Mouse (Mus musculus) kidney, embryonic 16.5 days (tissue): ENCODE measurements at regions not wholly inside any gene's neighbourhood (a gene's known extent, or its start where the extent isn't known, plus 50 kb on each side); places are given as distances from the start of the nearest gene placed in this dataset.
"Not testable (repeated sequence)": the region's sequence is repeated elsewhere in the genome, so short reads cannot be mapped to it uniquely, and the experiment has no call there.

ENCODE experiments used
- ATAC-seq: fragments of 200-750 bp; cut with Nextera tagmentation; 2 replicates; pipeline ENCODE4 v1.8.0; 2017; ENCODE audit warnings: moderate TSS enrichment; ENCODE audit not compliant: low FRiP score, low TSS enrichment
- H3K27ac ChIP-seq: fragments of 300-500 bp; sonication (generic); 2 replicates; pipeline ENCODE4 v1.5.1; 2014; ENCODE audit warnings: low read length
- H3K27me3 ChIP-seq: fragments of 300-500 bp; sonication (generic); 2 replicates; pipeline ENCODE4 v1.6.1; 2014; ENCODE audit warnings: low read length, control low read depth, mixed read lengths; ENCODE audit not compliant: insufficient read depth
- H3K36me3 ChIP-seq: fragments of 300-500 bp; sonication (generic); 2 replicates; pipeline ENCODE4 v1.6.1; 2014; ENCODE audit warnings: low read length, control low read depth, mixed read lengths; ENCODE audit not compliant: insufficient read depth
- H3K4me1 ChIP-seq: fragments of 300-500 bp; sonication (generic); 2 replicates; pipeline ENCODE4 v1.6.1; 2014; ENCODE audit warnings: low read length, control low read depth, mixed read lengths; ENCODE audit not compliant: insufficient read depth
- H3K4me2 ChIP-seq: fragments of 300-500 bp; sonication (generic); replicated peaks from 2 replicates; pipeline ENCODE4 v1.6.1; 2014; ENCODE audit warnings: low read depth, low read length
- H3K4me3 ChIP-seq: fragments of 300-500 bp; sonication (generic); 2 replicates; pipeline ENCODE4 v1.5.1; 2014; ENCODE audit warnings: mild to moderate bottlenecking, low read length
- H3K9ac ChIP-seq: fragments of 300-500 bp; sonication (generic); replicated peaks from 2 replicates; pipeline ENCODE4 v1.6.1; 2014; ENCODE audit warnings: low read length
- H3K9me3 ChIP-seq: fragments of 300-500 bp; sonication (generic); 2 replicates; pipeline ENCODE4 v1.6.1; 2016; ENCODE audit warnings: low read length, control low read depth
- WGBS: fragments of 180-500 bp; shearing (Covaris S2); extraction: QIAGEN DNeasy Blood & Tissue Kit; methylation state at CpG from one replicate; pipeline ENCODE4 v1.1.7; 2014; 5-methylcytosine and 5-hydroxymethylcytosine counted together

DNA sequence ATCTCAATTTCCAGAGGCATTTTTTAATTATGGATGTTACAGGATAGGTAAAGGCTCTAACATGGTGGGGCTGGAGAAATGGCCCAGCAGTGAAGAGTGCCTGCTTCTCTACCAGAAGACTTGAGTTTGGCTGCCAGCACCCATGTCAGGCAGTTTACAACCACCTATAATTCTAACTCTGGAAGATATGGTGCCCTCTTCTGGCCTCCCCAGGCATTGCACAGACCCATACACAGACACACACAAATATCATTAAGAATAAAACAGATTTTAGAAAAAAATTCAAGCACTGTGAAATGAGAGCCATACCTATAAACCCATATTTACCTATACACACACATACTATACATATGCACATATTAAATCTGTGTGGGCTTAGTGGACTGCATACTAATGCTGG lies 113.9 kb upstream of the Creb1 start:
- Histone ChIP-seq H3K4me3 (no peak overlapping the region), H3K36me3 (no peaks in the 10 kb centered on the region), H3K27me3 (no peaks in the 10 kb centered on the region), H3K9ac (no peak overlapping the region), H3K9me3 (peaks cover 4% of the 10 kb centered on the region; the same call in 1 of the 2 replicates), H3K27ac (no peak overlapping the region), H3K4me1 (no peaks in the 10 kb centered on the region), H3K4me2 (no peak overlapping the region)
- no peak for ATAC-seq

DNA sequence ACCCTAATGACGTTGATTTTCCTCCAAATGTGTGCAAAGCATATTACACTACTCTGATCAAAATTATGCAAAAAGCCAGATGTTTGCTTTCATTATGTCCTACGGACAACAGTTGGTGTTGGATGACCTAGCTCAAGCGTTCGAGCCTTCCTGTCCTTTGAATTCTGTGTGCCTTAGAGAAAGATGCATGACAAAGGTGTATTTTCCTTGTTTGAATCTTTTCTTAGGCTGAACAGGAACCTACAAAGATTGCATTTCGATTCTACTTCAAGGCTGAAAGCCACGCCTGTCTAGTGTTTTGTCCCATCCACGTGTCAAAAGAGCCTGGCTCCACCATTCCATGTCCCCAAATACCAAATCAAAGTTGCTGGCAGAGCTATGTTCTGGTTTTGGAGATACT lies 116.5 kb upstream of the Creb1 start:
- Histone ChIP-seq H3K27ac (no peak overlapping the region), H3K9me3 (peaks cover 4% of the 10 kb centered on the region; the same call in 1 of the 2 replicates), H3K27me3 (no peaks in the 10 kb centered on the region), H3K9ac (no peak overlapping the region), H3K4me3 (no peak overlapping the region), H3K4me1 (no peaks in the 10 kb centered on the region), H3K36me3 (no peaks in the 10 kb centered on the region), H3K4me2 (no peak overlapping the region)
- WGBS = 76% methylated on average over 7 of the region's 7 CpGs
- no peak for ATAC-seq

DNA sequence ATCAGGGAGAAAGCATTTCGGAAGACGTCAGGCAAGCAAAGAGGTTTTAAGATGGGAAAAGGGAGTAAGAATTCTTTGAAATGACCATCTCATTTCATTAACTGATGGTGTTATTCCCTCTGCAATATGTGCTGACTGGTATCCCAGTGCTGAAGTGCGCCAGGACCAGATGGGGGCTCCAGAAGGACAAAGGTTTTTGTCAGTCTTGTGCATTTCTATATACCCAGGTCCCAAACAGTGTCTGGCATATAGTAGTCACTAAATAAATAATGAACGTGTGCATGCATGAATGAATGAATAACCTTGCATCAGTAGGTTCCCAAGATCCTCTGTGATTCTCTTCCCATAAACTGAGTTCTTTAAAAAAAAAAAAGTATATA lies 119.3 kb upstream of the Creb1 start:
- H3K9me3 ChIP-seq = peaks cover under 1% of the 10 kb centered on the region; the same call in 1 of the 2 replicates
- no peak overlapping the region for H3K4me2 ChIP-seq
- H3K9ac ChIP-seq = no peak overlapping the region
- no peaks in the 10 kb centered on the region for H3K36me3 ChIP-seq
- no peaks in the 10 kb centered on the region for H3K27me3 ChIP-seq
- no peak overlapping the region for H3K4me3 ChIP-seq
- WGBS = 87% methylated on average over 4 of the region's 4 CpGs
- H3K27ac ChIP-seq = no peak overlapping the region
- H3K4me1 ChIP-seq = no peaks in the 10 kb centered on the region
- ATAC-seq = no peak

DNA sequence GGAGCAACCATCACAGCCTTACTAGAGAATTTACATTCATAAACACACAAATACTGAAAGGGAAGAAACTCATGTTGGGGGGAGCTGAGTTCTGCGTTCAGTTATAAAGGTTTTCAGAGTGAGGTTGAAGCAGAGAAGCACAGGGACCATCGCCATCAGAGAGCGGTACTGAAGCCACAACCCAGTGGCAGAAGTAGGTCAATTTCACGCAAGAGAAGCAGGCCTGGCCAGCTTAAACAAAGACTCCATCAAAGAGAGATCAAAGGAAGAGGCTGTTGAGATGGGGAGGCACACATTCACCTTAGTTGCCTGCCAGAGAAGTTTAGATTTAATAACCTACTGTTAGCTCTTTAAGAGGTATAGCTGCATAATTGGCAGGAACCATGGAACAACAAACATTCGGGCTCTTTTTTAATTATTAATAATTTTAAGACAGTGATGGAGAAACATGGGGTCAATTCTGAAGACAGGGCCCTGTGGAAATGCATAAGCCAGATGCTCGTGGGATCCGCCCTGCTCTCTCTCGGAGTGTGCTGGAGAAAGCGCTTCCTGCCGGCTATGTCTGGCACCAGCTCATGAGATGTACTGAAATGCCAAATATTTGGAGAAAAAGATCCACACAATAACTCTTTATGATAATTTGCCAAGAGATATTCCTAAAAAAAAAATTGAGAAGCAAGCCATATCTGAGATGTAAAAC lies 119.8 kb upstream of the Creb1 start:
- Histone ChIP-seq H3K27me3 (no peaks in the 10 kb centered on the region), H3K9me3 (no peaks in the 10 kb centered on the region), H3K4me3 (no peak overlapping the region), H3K4me1 (no peaks in the 10 kb centered on the region), H3K4me2 (no peak overlapping the region), H3K36me3 (no peaks in the 10 kb centered on the region), H3K9ac (no peak overlapping the region), H3K27ac (no peak overlapping the region)
- no peak for ATAC-seq
- 66% methylated on average over 10 of the region's 10 CpGs for WGBS

DNA sequence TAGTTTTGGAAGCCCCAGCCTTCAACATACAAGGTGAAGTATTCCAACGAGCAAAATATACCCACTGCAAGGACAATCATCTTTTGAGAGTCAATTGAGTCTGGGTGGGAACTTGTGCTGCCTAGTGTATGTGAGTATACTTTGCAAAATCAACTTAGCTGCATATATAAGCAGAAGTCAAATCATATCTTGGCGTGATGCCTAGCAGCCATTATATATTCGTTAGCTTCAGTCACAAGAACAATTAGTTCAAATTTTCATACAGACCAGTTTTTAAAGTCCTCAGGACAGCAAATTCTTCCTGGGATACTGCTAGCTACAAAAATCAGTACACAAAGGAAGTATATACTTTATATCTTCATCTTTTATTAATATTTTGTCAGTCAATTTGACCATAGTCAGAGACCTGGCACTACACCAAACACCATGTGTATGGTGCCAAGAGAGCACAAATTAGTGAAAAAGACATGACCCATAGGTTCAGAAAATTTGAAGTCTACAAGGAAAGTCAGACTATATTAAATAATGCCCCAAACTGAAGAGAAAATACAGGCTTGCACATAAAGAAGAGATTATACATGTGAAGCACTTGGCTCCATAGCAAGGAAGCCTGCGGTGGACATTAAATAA lies 120.5 kb upstream of the Creb1 start:
- H3K27ac ChIP-seq = no peak overlapping the region
- no peaks in the 10 kb centered on the region for H3K4me1 ChIP-seq
- H3K27me3 ChIP-seq = no peaks in the 10 kb centered on the region
- H3K4me2 ChIP-seq = no peak overlapping the region
- H3K9me3 ChIP-seq = no peaks in the 10 kb centered on the region
- no peak for ATAC-seq
- no peak overlapping the region for H3K4me3 ChIP-seq
- WGBS = 85% methylated on average over 4 of the region's 4 CpGs
- H3K9ac ChIP-seq = no peak overlapping the region
- H3K36me3 ChIP-seq = no peaks in the 10 kb centered on the region

DNA sequence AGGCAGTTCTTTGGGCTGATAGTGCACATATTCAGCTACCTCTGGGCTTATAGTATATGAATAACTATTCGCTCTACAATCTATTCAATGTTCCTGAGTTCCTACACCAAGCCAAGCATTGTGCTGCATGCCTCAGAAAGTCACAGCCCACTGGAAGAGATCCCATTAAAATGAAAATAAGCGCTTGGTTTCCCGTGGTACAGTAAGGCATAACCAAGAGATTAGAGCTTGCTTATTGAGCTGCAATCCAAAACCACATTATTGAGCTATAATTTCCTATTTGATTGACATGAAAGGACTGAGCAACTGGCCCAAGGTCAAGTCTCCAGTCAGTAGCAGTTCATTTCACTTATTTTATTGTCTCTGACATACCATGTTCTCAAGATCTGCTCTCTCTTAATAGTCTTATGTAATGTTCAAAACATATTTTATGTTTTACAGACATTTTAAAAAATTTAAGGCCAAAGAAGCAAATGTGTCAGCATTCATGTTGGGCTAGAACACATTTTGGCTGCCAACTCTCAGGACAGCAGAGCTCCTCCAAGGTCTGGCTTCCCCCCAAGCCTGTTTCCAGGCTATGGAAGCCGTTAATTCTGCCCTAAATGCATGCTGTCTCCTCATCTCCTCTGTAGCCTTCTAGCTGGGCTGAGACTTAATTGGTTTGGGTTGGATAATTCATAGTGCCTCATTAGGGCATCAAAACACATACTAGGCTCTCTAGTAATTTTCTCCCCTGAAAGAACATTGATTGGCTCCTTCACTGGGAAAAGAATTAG lies 123.5 kb upstream of the Creb1 start:
- 53% methylated on average over 4 of the region's 4 CpGs for WGBS
- H3K4me2 ChIP-seq = no peak overlapping the region
- no peak overlapping the region for H3K9ac ChIP-seq
- H3K27ac ChIP-seq = no peak overlapping the region
- H3K9me3 ChIP-seq = no peaks in the 10 kb centered on the region
- no peaks in the 10 kb centered on the region for H3K27me3 ChIP-seq
- H3K4me3 ChIP-seq = no peak overlapping the region
- no peak for ATAC-seq
- H3K4me1 ChIP-seq = no peaks in the 10 kb centered on the region
- H3K36me3 ChIP-seq = no peaks in the 10 kb centered on the region

DNA sequence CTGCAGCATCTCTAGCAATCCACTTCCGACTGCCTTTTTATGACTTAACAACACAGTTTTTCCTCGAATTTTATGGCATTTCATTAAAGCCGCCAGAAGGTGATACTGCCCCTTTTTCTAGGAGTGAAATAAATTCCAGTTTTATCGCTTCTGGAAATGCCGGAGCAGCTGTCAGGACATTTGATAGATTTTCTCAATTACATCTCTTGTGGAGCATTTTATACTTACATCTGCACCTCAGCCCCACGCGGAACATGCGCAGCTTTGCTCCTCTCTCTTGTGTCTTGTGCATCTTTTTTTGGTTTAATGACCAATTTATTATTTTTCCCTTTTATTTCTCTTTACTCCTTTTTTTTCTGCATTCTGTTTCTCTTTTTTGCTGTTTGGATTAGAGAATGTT lies 140.9 kb upstream of the Creb1 start:
- Histone ChIP-seq H3K36me3 (no peaks in the 10 kb centered on the region), H3K4me3 (no peak overlapping the region), H3K4me1 (peaks cover 3% of the 10 kb centered on the region; the same call in 1 of the 2 replicates), H3K27me3 (no peaks in the 10 kb centered on the region), H3K9me3 (no peaks in the 10 kb centered on the region), H3K9ac (no peak overlapping the region), H3K27ac (no peak overlapping the region), H3K4me2 (no peak overlapping the region)
- ATAC-seq = no peak
- 21% methylated on average over 8 of the region's 8 CpGs for WGBS

DNA sequence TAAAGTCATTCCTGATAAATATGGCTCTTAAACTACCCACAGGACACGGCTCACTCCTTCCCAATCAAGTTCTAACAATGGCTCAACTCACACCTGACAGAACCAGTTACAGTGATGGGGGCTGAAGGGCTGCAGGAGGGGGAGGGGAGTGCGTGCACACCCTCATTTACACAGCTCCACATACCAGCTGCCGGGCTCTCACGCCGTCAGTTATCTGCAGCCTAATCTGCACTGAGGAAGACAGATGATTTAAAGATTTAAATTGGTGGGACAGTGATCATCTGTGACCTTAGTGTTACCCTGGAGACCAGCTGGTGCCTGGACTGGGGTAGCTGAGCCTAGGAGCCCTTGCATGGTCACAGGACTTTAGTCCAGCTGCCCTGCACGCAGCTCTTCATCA lies 151.2 kb upstream of the Creb1 start:
- no peak for ATAC-seq

DNA sequence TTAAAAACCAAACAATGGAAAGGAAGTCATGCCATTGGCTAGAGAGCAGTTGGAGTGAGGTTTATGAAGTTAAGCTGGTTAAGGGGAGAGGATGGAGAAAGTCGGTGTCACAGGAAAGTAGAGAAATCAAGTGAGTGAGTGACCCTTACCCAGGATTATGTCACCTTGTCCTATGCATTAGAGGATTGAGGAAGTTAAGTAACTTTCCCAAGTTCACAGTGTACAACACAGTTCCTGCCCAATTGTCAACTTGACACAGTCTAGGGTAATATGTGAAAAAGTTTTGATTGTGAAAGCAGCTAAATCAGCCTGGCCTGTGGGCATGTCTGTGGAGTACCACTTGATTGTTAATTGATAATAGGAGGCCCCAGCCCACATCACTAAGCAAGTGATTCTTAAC lies 156.0 kb upstream of the Creb1 start:
- H3K27ac ChIP-seq, ATAC-seq, H3K27me3 ChIP-seq, H3K4me2 ChIP-seq, H3K9ac ChIP-seq, H3K4me3 ChIP-seq, H3K36me3 ChIP-seq, H3K9me3 ChIP-seq, H3K4me1 ChIP-seq: not testable (repeated sequence)
- 73% methylated on average over 1 of the region's 1 CpGs for WGBS

More for the DNA sequence above, 151.2 kb upstream of the Creb1 start:
- Histone ChIP-seq H3K9me3 (no peaks in the 10 kb centered on the region), H3K27ac (no peak overlapping the region), H3K9ac (no peak overlapping the region), H3K4me1 (peaks cover 7% of the 10 kb centered on the region), H3K4me3 (no peak overlapping the region), H3K4me2 (no peak overlapping the region), H3K36me3 (no peaks in the 10 kb centered on the region), H3K27me3 (no peaks in the 10 kb centered on the region)
- 29% methylated on average over 6 of the region's 6 CpGs for WGBS
